Mouse (Mus musculus) kidney, embryonic 16.5 days (tissue): ENCODE data around the gene Tpcn2. TPM values are rescaled to one million over a fixed set of nuclear protein-coding genes. Genes with fewer than 3 reads are reported as not detected.

ENCODE experiments used
- polyA plus RNA-seq: library from polyadenylated mRNA; unstranded; fragments of >200 nt; fragmentation: Nextera tagmentation; extraction: Ambion mirVana; gene quantifications from 2 replicates; pipeline ENCODE4 v1.2.1, GENCODE M21; 2015

Gene Tpcn2
- polyA plus RNA-seq, 1 experiment from 2014 or later: 12.2 TPM

Other genes starting within 250 kb of the Tpcn2 start
- 0.27 and 0.30 TPM in 2 replicates for gene 1810010D01Rik, start 75.9 kb downstream of the Tpcn2 start, polyA plus RNA-seq
- 3.5 and 3.8 TPM in 2 replicates for gene Mrgprf, start 16.8 kb upstream of the Tpcn2 start, polyA plus RNA-seq
- not detected in 2 replicates for gene Mrgprd, start 30.8 kb upstream of the Tpcn2 start, polyA plus RNA-seq